Mouse (Mus musculus): ENCODE results near the gene Fgfr1op2.

Fgfr1op2 gene

GRCm38 (mm10) chr6:146642276-146643183, 65.5 kb downstream of the Fgfr1op2 start, which contains the start of the genes Med21 and Tm7sf3:
Med21 (plus strand) TSS chr6:146642547.
Tm7sf3 (minus strand) TSS chr6:146642824.
- peak; percentile 99 for DNase-seq

GRCm38 (mm10) chr6:146643184-146643570, 66.2 kb downstream of the Fgfr1op2 start:
- no peak for DNase-seq
